In the genomic region with DNA sequence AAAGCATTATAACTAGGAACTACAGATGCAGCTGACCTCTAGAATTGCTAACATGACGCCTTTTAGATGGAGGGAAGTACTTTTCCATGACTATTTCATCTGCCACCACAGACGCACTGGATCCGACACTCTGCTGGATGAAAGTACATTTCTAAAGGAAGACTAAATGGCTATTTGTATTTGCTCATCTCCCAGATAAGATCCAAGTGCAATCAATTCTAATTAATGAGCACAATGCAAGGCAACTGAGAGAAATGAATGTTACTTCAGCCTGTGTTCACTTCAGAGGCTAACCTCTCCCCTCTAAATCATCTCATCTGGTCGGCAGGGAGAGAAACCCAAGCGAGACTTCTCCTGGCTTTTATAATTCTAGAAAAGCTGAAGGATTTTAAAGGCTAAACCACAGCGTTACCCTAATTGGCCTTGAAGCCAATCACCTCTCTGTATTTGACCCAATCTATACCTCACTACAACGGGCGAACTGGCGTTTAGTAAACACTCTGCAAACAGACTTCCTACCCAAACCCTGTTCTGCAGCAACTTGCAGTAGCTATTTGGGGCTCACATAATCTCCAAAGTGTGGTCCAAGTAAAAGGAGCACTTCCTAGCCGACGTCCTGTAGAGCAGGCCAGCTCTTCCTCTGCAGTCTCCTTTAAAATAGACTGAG, we compare ENCODE assay signal across 8 mouse cellular contexts. TPM values are rescaled to one million over a fixed set of nuclear protein-coding genes. Genes with fewer than 3 reads are reported as not detected.
A peak's percentile ranks its signal among the peaks of the same experiment; 100 is the strongest.
DNase-seq lines count a peak whose midpoint lies in the region; ATAC-seq and TF ChIP-seq lines count a peak whose summit lies in the region.

No protein-coding gene starts in this region.

- H3K9ac ChIP-seq in heart, embryonic 11.5 days (ENCODE audit: low read depth, low read length) = peak overlapping the region; percentile 72
- H3K9ac ChIP-seq in ES-E14 (ENCODE audit: insufficient read depth, low read depth, low read length, poor library complexity, severe bottlenecking) = peak overlapping the region; percentile 94
- peak overlapping the region; percentile 82 for H3K9ac ChIP-seq in forebrain, embryonic 14.5 days (ENCODE audit: low read length)
- H3K9ac ChIP-seq in liver, embryonic 13.5 days = peak overlapping the region; percentile 95

- H3K36me3 ChIP-seq in heart, embryonic 11.5 days (ENCODE audit: control insufficient read depth, insufficient read depth, low read length) = peaks cover 14% of the 10 kb centered on the region
- H3K36me3 ChIP-seq in ES-E14 (ENCODE audit: control insufficient read depth, insufficient read depth, low read length, poor library complexity, severe bottlenecking) = peaks cover 14% of the 10 kb centered on the region
- H3K36me3 ChIP-seq in forebrain, embryonic 14.5 days (ENCODE audit: control insufficient read depth, insufficient read depth, low read length) = peaks cover 20% of the 10 kb centered on the region
- H3K36me3 ChIP-seq in liver, embryonic 13.5 days = peaks cover 41% of the 10 kb centered on the region

- peak overlapping the region; percentile 71 for H3K4me2 ChIP-seq in heart, embryonic 11.5 days
- peak overlapping the region; percentile 91 for H3K4me2 ChIP-seq in forebrain, embryonic 14.5 days (ENCODE audit: low read length)
- peak overlapping the region; percentile 77 for H3K4me2 ChIP-seq in liver, embryonic 13.5 days

- H3K4me1 ChIP-seq in heart, embryonic 11.5 days (ENCODE audit: control insufficient read depth, insufficient read depth, low read length) = peaks cover 4% of the 10 kb centered on the region; the same call in 1 of the 2 replicates
- H3K4me1 ChIP-seq in ES-E14 (ENCODE audit: control insufficient read depth in 2 of 2, insufficient read depth in 2 of 2, low read length in 2 of 2, poor library complexity in 1 of 2) = peaks cover 2% of the 10 kb centered on the region in 2 experiments; a peak in 2 of 4 replicates
- H3K4me1 ChIP-seq in forebrain, embryonic 14.5 days (ENCODE audit: control insufficient read depth, insufficient read depth, low read length) = peaks cover 4% of the 10 kb centered on the region
- H3K4me1 ChIP-seq in liver, embryonic 13.5 days (replicated peaks) = peaks cover 55% of the 10 kb centered on the region

- peak overlapping the region; percentile 60 for H3K27ac ChIP-seq in heart, embryonic 11.5 days (ENCODE audit: low read depth, low read length)
- peak overlapping the region; percentile 68 for H3K27ac ChIP-seq in ES-E14 (ENCODE audit: insufficient read depth, low read depth, low read length, poor library complexity, severe bottlenecking)
- peak overlapping the region; percentile 80 for H3K27ac ChIP-seq in forebrain, embryonic 14.5 days (ENCODE audit: low read depth, low read length)
- peak overlapping the region; percentile 94 for H3K27ac ChIP-seq in liver, embryonic 13.5 days

- H3K4me3 ChIP-seq in heart, embryonic 11.5 days (ENCODE audit: low read depth, low read length) = peak overlapping the region; percentile 55
- H3K4me3 ChIP-seq in ES-E14 (ENCODE audit: insufficient read depth in 1 of 2, low read depth in 1 of 2, low read length in 2 of 2, poor library complexity in 1 of 2, severe bottlenecking in 1 of 2) = peak overlapping the region; percentile 80 to 88
- H3K4me3 ChIP-seq in forebrain, embryonic 14.5 days (ENCODE audit: low read depth, low read length) = peak overlapping the region; percentile 70
- peak overlapping the region; percentile 86 for H3K4me3 ChIP-seq in liver, embryonic 13.5 days (replicated peaks)

- intact Hi-C loops in heart, postnatal 36 days (cut with DNase I) = loop anchor here (10.0 kb wide), 1 partner anchor 1235 kb away; the partner anchor contains the start of genes Pus7 and Rint1

- H3K27me3 ChIP-seq in heart, embryonic 11.5 days (ENCODE audit: control insufficient read depth, insufficient read depth, low read length) = no peaks in the 10 kb centered on the region
- H3K27me3 ChIP-seq in forebrain, embryonic 14.5 days (replicated peaks; ENCODE audit: control insufficient read depth, insufficient read depth, low read length) = no peaks in the 10 kb centered on the region
- H3K27me3 ChIP-seq in liver, embryonic 13.5 days = no peaks in the 10 kb centered on the region

- ATAC-seq in heart, embryonic 11.5 days (replicated peaks; ENCODE audit: insufficient number of reproducible peaks, low FRiP score, low TSS enrichment) = peak; percentile 23; the same call in 1 of the 2 replicates
- no peak for ATAC-seq in forebrain, embryonic 14.5 days
- no peak; the same call in 1 of the 2 replicates for ATAC-seq in liver, embryonic 13.5 days (ENCODE audit: low read depth)

- WGBS in heart, embryonic 11.5 days (ENCODE audit: insufficient replicate concordance) = 12% methylated on average over 11 of the region's 11 CpGs
- WGBS in forebrain, embryonic 14.5 days = 9% methylated on average over 11 of the region's 11 CpGs
- WGBS in liver, embryonic 13.5 days (ENCODE audit: insufficient replicate concordance) = 2% methylated on average over 11 of the region's 11 CpGs

- in situ Hi-C loops in ES-E14 (cut with MboI; ENCODE audit: low sequenced_read_pairs in 2 of 2, unreplicated experiment in 2 of 2) = loop anchor here in 1 of 2 experiments (25.0 kb wide), 1 partner anchor 787 kb away; no protein-coding TSS in a partner anchor

- no peaks in the 10 kb centered on the region for H3K9me3 ChIP-seq in heart, embryonic 11.5 days (replicated peaks; ENCODE audit: control insufficient read depth, low read length)
- H3K9me3 ChIP-seq in ES-E14 (ENCODE audit: control insufficient read depth, insufficient read depth, low read depth, low read length) = no peaks in the 10 kb centered on the region
- H3K9me3 ChIP-seq in forebrain, embryonic 14.5 days (replicated peaks; ENCODE audit: control insufficient read depth, low read length) = no peaks in the 10 kb centered on the region
- H3K9me3 ChIP-seq in liver, embryonic 13.5 days (replicated peaks) = peaks cover 13% of the 10 kb centered on the region

- DNase-seq in heart, postnatal 36 days = no peak
- DNase-seq in ES-E14 (ENCODE audit: low read depth, low spot score) = no peak
- DNase-seq in forebrain, embryonic 14.5 days (ENCODE audit: low spot score) = no peak
- no peak for DNase-seq in liver, embryonic 13.5 days
- no peak for DNase-seq in yolk sac, embryonic 10.5 days (ENCODE audit: low spot score)
- DNase-seq in adrenal gland, postnatal 14 days = no peak
- no peak for DNase-seq in spleen, postnatal 10 days (ENCODE audit: low spot score in 2 of 2)

TF ChIP-seq in ES-E14, 5 proteins besides CTCF, POLR2A, EP300 and RAD21:
- TF ChIP-seq CHD2 (IDR thresholded peaks at IDR 0.05; ENCODE audit: low read depth, low read length) (no peak), ZC3H11A (IDR thresholded peaks at IDR 0.05; ENCODE audit: borderline replicate concordance, low read depth, low read length) (no peak), HCFC1 (IDR thresholded peaks at IDR 0.05; ENCODE audit: borderline replicate concordance, insufficient read depth, low read length) (no peak), MAFK (IDR thresholded peaks at IDR 0.05; ENCODE audit: insufficient read depth, low read depth, low read length) (no peak), ZNF384 (IDR thresholded peaks at IDR 0.05; ENCODE audit: low read depth, low read length) (no peak)

RNA-seq across cellular contexts. Expression of gene Orc5, which starts 0.7 kb away (rescaled TPM):
- 37.9 and 39.1 TPM in 2 replicates for polyA plus RNA-seq in heart, embryonic 11.5 days (2014; fragmentation: Nextera tagmentation; extraction: Ambion mirVana)
- 1 to 10 TPM; 7.5 to 8.6 TPM for total RNA-seq in heart, postnatal 36 days (2021)
- 88.6 and 105 TPM in 2 replicates for total RNA-seq in ES-E14 (2012; rRNA removed)
- polyA plus RNA-seq in forebrain, embryonic 14.5 days (2014; fragmentation: Nextera tagmentation; extraction: Ambion mirVana) = 47.3 and 48.1 TPM in 2 replicates
- polyA plus RNA-seq in liver, embryonic 13.5 days (2015; fragmentation: Nextera tagmentation; extraction: Ambion mirVana) = 63.0 and 76.5 TPM in 2 replicates
- 17.9 and 20.4 TPM in 2 replicates for total RNA-seq in adrenal gland, postnatal 14 days (2021)
